ENCODE assay signal across 29 mouse cellular contexts in genomic region chr17:47669166-47669565, GRCm38 (mm10). TPM values are rescaled to one million over a fixed set of nuclear protein-coding genes. Genes with fewer than 3 reads are reported as not detected.
A peak's percentile ranks its signal among the peaks of the same experiment; 100 is the strongest.
DNase-seq lines count a peak whose midpoint lies in the region; ATAC-seq and TF ChIP-seq lines count a peak whose summit lies in the region.
"Had no signal": no experiment of that assay in that cellular context is flagged by ENCODE, and none has a peak within 500 bp of the region (broad histone marks: within the 10 kb centered on the region; RNA-seq: fewer than 3 reads in every experiment).

No protein-coding gene starts in this region.

- TF ChIP-seq CTCF in brain, embryonic 14.5 days (IDR thresholded peaks at IDR 0.05; ENCODE audit: borderline replicate concordance, extremely low read depth, insufficient read depth, insufficient read length), result no peak
- no peak for TF ChIP-seq CTCF in forebrain, postnatal 0 days (IDR thresholded peaks at IDR 0.05; ENCODE audit: low read depth)

- H3K27ac ChIP-seq in hindbrain, embryonic 16.5 days (ENCODE audit: low read depth, low read length), result no peak overlapping the region
- no peak overlapping the region for H3K27ac ChIP-seq in hindbrain, embryonic 12.5 days
- H3K27ac ChIP-seq in midbrain, embryonic 14.5 days (replicated peaks; ENCODE audit: low read depth, low read length), result no peak overlapping the region
- H3K27ac ChIP-seq in midbrain, embryonic 10.5 days (replicated peaks), result no peak overlapping the region
- H3K27ac ChIP-seq in forebrain, postnatal 0 days (ENCODE audit: low read depth, low read length), result peak overlapping the region; percentile 5; the same call in 1 of the 2 replicates
- H3K27ac ChIP-seq: heart, embryonic 15.5 days; intestine, embryonic 15.5 days; layer of hippocampus, adult 2 months; limb, embryonic 13.5 days; liver, embryonic 12.5 days; stomach, embryonic 15.5 days had no signal

- ATAC-seq in hindbrain, embryonic 16.5 days, result peak; percentile 41; the same call in 1 of the 2 replicates
- no peak for ATAC-seq in hindbrain, embryonic 12.5 days (ENCODE audit: low FRiP score)
- no peak for ATAC-seq in midbrain, embryonic 14.5 days (ENCODE audit: low FRiP score, low TSS enrichment)
- peak; percentile 79 for ATAC-seq in forebrain, postnatal 0 days
- ATAC-seq: intestine, embryonic 15.5 days; liver, embryonic 12.5 days; liver, postnatal 0 days had no signal

- no peaks in the 10 kb centered on the region for H3K36me3 ChIP-seq in hindbrain, embryonic 16.5 days (ENCODE audit: control insufficient read depth, insufficient read depth, low read length)
- no peaks in the 10 kb centered on the region for H3K36me3 ChIP-seq in hindbrain, embryonic 12.5 days
- H3K36me3 ChIP-seq in midbrain, embryonic 14.5 days (ENCODE audit: control insufficient read depth, insufficient read depth, low read length), result peaks cover 14% of the 10 kb centered on the region
- peaks cover 17% of the 10 kb centered on the region for H3K36me3 ChIP-seq in midbrain, embryonic 10.5 days
- 0 out of 2 replicates have a peak, but pooled peaks cover 2% of the 10 kb centered on the region for H3K36me3 ChIP-seq in forebrain, postnatal 0 days (ENCODE audit: insufficient read depth)
- H3K36me3 ChIP-seq: heart, embryonic 15.5 days; intestine, embryonic 15.5 days; stomach, embryonic 15.5 days had no signal

- TF ChIP-seq POLR2A in brain, embryonic 14.5 days (IDR thresholded peaks at IDR 0.05; ENCODE audit: borderline replicate concordance, extremely low read depth, insufficient read depth, insufficient read length, poor library complexity, severe bottlenecking), result no peak

- no peak overlapping the region for H3K9ac ChIP-seq in hindbrain, embryonic 16.5 days (ENCODE audit: low read depth, low read length)
- no peak overlapping the region for H3K9ac ChIP-seq in hindbrain, embryonic 12.5 days
- H3K9ac ChIP-seq in midbrain, embryonic 14.5 days (replicated peaks; ENCODE audit: low read length), result no peak overlapping the region
- no peak overlapping the region for H3K9ac ChIP-seq in forebrain, postnatal 0 days
- H3K9ac ChIP-seq: heart, embryonic 15.5 days; intestine, embryonic 15.5 days; limb, embryonic 13.5 days; liver, embryonic 12.5 days; liver, postnatal 0 days; stomach, embryonic 15.5 days had no signal

- H3K9me3 ChIP-seq in hindbrain, embryonic 16.5 days (ENCODE audit: control insufficient read depth, low read length), result no peaks in the 10 kb centered on the region
- no peaks in the 10 kb centered on the region for H3K9me3 ChIP-seq in hindbrain, embryonic 12.5 days (replicated peaks)
- no peaks in the 10 kb centered on the region for H3K9me3 ChIP-seq in midbrain, embryonic 14.5 days (ENCODE audit: control insufficient read depth, low read length)
- H3K9me3 ChIP-seq in midbrain, embryonic 10.5 days (replicated peaks), result no peaks in the 10 kb centered on the region
- no peaks in the 10 kb centered on the region for H3K9me3 ChIP-seq in forebrain, postnatal 0 days (ENCODE audit: low read length)
- H3K9me3 ChIP-seq: heart, embryonic 15.5 days; intestine, embryonic 15.5 days; limb, embryonic 13.5 days; liver, embryonic 12.5 days; megakaryocyte, embryonic 14.5 days; stomach, embryonic 15.5 days had no signal

- H3K4me1 ChIP-seq in hindbrain, embryonic 16.5 days (ENCODE audit: control insufficient read depth, insufficient read depth, low read depth, low read length), result peaks cover 15% of the 10 kb centered on the region
- peaks cover 18% of the 10 kb centered on the region for H3K4me1 ChIP-seq in hindbrain, embryonic 12.5 days
- peaks cover 15% of the 10 kb centered on the region; the same call in 1 of the 2 replicates for H3K4me1 ChIP-seq in midbrain, embryonic 14.5 days (ENCODE audit: control insufficient read depth, insufficient read depth, low read length)
- peaks cover 28% of the 10 kb centered on the region for H3K4me1 ChIP-seq in midbrain, embryonic 10.5 days
- no peaks in the 10 kb centered on the region for H3K4me1 ChIP-seq in forebrain, postnatal 0 days (ENCODE audit: insufficient read depth)

- WGBS in hindbrain, embryonic 16.5 days, result 41% methylated on average over 4 of the region's 4 CpGs
- 67% methylated on average over 4 of the region's 4 CpGs for WGBS in hindbrain, embryonic 12.5 days
- WGBS in midbrain, embryonic 14.5 days, result 50% methylated on average over 4 of the region's 4 CpGs
- WGBS in midbrain, embryonic 10.5 days, result 86% methylated on average over 4 of the region's 4 CpGs
- 38% methylated on average over 4 of the region's 4 CpGs for WGBS in forebrain, postnatal 0 days

- no peaks in the 10 kb centered on the region; the same call in none of the 2 replicates for H3K27me3 ChIP-seq in hindbrain, embryonic 16.5 days (replicated peaks; ENCODE audit: control insufficient read depth, insufficient read depth, low read length)
- H3K27me3 ChIP-seq in hindbrain, embryonic 12.5 days, result peaks cover 27% of the 10 kb centered on the region
- H3K27me3 ChIP-seq in midbrain, embryonic 14.5 days (ENCODE audit: control insufficient read depth, insufficient read depth, low read length), result 0 out of 2 replicates have a peak, but pooled peaks cover 3% of the 10 kb centered on the region
- H3K27me3 ChIP-seq in midbrain, embryonic 10.5 days (ENCODE audit: low read depth, poor library complexity, severe bottlenecking), result peaks cover 52% of the 10 kb centered on the region
- no peaks in the 10 kb centered on the region for H3K27me3 ChIP-seq in forebrain, postnatal 0 days (ENCODE audit: insufficient read depth, low read length)
- H3K27me3 ChIP-seq: intestine, embryonic 15.5 days; stomach, embryonic 15.5 days had no signal

- DNase-seq in midbrain, embryonic 14.5 days, result peak; percentile 24
- no peak for DNase-seq in midbrain, embryonic 10.5 days (ENCODE audit: low spot score)
- peak; percentile 62 for DNase-seq in brain, embryonic 14.5 days (ENCODE audit: low read depth)
- DNase-seq in forebrain, postnatal 0 days, result peak; percentile 27
- DNase-seq in layer of hippocampus, postnatal 14 days (ENCODE audit: low spot score in 2 of 2), result no peak
- DNase-seq: adrenal gland, postnatal 25 days; B cell, adult 2 months; cerebellum, adult 2 months; cerebellum, postnatal 14 days; gastrocnemius, postnatal 14 days; kidney, adult 2 months; kidney, postnatal 36 days; liver, postnatal 0 days; lung, postnatal 4 days; right cerebral cortex, postnatal 25 days; thymus, adult 18-20 months; thymus, postnatal 25 days had no signal

- no peak overlapping the region for H3K4me3 ChIP-seq in hindbrain, embryonic 16.5 days (ENCODE audit: low read length)
- no peak overlapping the region for H3K4me3 ChIP-seq in hindbrain, embryonic 12.5 days
- no peak overlapping the region for H3K4me3 ChIP-seq in midbrain, embryonic 14.5 days (replicated peaks; ENCODE audit: low read depth, low read length)
- no peak overlapping the region for H3K4me3 ChIP-seq in midbrain, embryonic 10.5 days
- no peak overlapping the region for H3K4me3 ChIP-seq in forebrain, postnatal 0 days (ENCODE audit: low read depth, low read length)
- H3K4me3 ChIP-seq: erythroblast, embryonic 14.5 days; heart, embryonic 15.5 days; intestine, embryonic 15.5 days; layer of hippocampus, adult 2 months; limb, embryonic 13.5 days; liver, embryonic 12.5 days; megakaryocyte, embryonic 14.5 days; stomach, embryonic 15.5 days had no signal

- no peak overlapping the region for H3K4me2 ChIP-seq in hindbrain, embryonic 16.5 days (ENCODE audit: low read length)
- H3K4me2 ChIP-seq in hindbrain, embryonic 12.5 days (replicated peaks), result no peak overlapping the region
- H3K4me2 ChIP-seq in midbrain, embryonic 14.5 days (ENCODE audit: low read length), result no peak overlapping the region
- H3K4me2 ChIP-seq in forebrain, postnatal 0 days (ENCODE audit: low read depth), result no peak overlapping the region
- H3K4me2 ChIP-seq: heart, embryonic 15.5 days; intestine, embryonic 15.5 days; limb, embryonic 13.5 days; liver, embryonic 12.5 days; stomach, embryonic 15.5 days had no signal

RNA-seq across cellular contexts. Expression of gene Tomm6, which starts 19.0 kb away (rescaled TPM):
- polyA plus RNA-seq in hindbrain, embryonic 16.5 days (2015; fragmentation: Nextera tagmentation; extraction: Ambion mirVana), result 264 and 286 TPM in 2 replicates
- 320 and 339 TPM in 2 replicates for polyA plus RNA-seq in hindbrain, embryonic 12.5 days (2016; fragmentation: Nextera tagmentation; extraction: Ambion mirVana)
- 298 and 333 TPM in 2 replicates for polyA plus RNA-seq in midbrain, embryonic 14.5 days (2014; fragmentation: Nextera tagmentation; extraction: Ambion mirVana)
- 363 and 364 TPM in 2 replicates for polyA plus RNA-seq in midbrain, embryonic 10.5 days (2016; fragmentation: Nextera tagmentation; extraction: Ambion mirVana)
- polyA plus RNA-seq in brain, embryonic 14.5 days (2012; rRNA removed), result 97.2 and 102 TPM in 2 replicates
- total RNA-seq in forebrain, postnatal 0 days (2014; rRNA removed), result 67.0 and 73.9 TPM in 2 replicates
- 329 and 353 TPM in 2 replicates for polyA plus RNA-seq in forebrain, postnatal 0 days (2015; fragmentation: Nextera tagmentation; extraction: Ambion mirVana)
- total RNA-seq in layer of hippocampus, postnatal 14 days (2021), result 100 to 1,000 TPM; 225 to 243 TPM

RNA-seq across cellular contexts. Expression of gene Frs3, which starts 19.7 kb away (rescaled TPM):
- 55.7 and 58.1 TPM in 2 replicates for polyA plus RNA-seq in hindbrain, embryonic 16.5 days (2015; fragmentation: Nextera tagmentation; extraction: Ambion mirVana)
- polyA plus RNA-seq in hindbrain, embryonic 12.5 days (2016; fragmentation: Nextera tagmentation; extraction: Ambion mirVana), result 18.7 and 18.9 TPM in 2 replicates
- 32.3 and 33.2 TPM in 2 replicates for polyA plus RNA-seq in midbrain, embryonic 14.5 days (2014; fragmentation: Nextera tagmentation; extraction: Ambion mirVana)
- polyA plus RNA-seq in midbrain, embryonic 10.5 days (2016; fragmentation: Nextera tagmentation; extraction: Ambion mirVana), result 10.3 and 13.6 TPM in 2 replicates
- polyA plus RNA-seq in brain, embryonic 14.5 days (2012; rRNA removed), result 54.2 and 55.4 TPM in 2 replicates
- total RNA-seq in forebrain, postnatal 0 days (2014; rRNA removed), result 68.0 and 79.6 TPM in 2 replicates
- 33.6 and 43.6 TPM in 2 replicates for polyA plus RNA-seq in forebrain, postnatal 0 days (2015; fragmentation: Nextera tagmentation; extraction: Ambion mirVana)
- 10 to 100 TPM; 22.2 to 27.6 TPM for total RNA-seq in layer of hippocampus, postnatal 14 days (2021)
- total RNA-seq: granulocyte monocyte progenitor cell, adult 5-6 weeks had no signal

RNA-seq across cellular contexts. Expression of gene Gm21981, which starts 25.1 kb away (rescaled TPM):
- 1.4 TPM in 2 replicates for polyA plus RNA-seq in hindbrain, embryonic 16.5 days (2015; fragmentation: Nextera tagmentation; extraction: Ambion mirVana)
- polyA plus RNA-seq in hindbrain, embryonic 12.5 days (2016; fragmentation: Nextera tagmentation; extraction: Ambion mirVana), result 0.23 and 0.27 TPM in 2 replicates
- 5.4 and 7.2 TPM in 2 replicates for polyA plus RNA-seq in midbrain, embryonic 14.5 days (2014; fragmentation: Nextera tagmentation; extraction: Ambion mirVana)
- polyA plus RNA-seq in midbrain, embryonic 10.5 days (2016; fragmentation: Nextera tagmentation; extraction: Ambion mirVana), result 0.44 and 0.48 TPM in 2 replicates
- 4.9 and 5.1 TPM in 2 replicates for polyA plus RNA-seq in brain, embryonic 14.5 days (2012; rRNA removed)
- 4.9 and 5.2 TPM in 2 replicates for total RNA-seq in forebrain, postnatal 0 days (2014; rRNA removed)
- polyA plus RNA-seq in forebrain, postnatal 0 days (2015; fragmentation: Nextera tagmentation; extraction: Ambion mirVana), result 0.76 and 0.97 TPM in 2 replicates
- total RNA-seq in layer of hippocampus, postnatal 14 days (2021), result 1 to 10 TPM; 2.4 to 2.7 TPM
- total RNA-seq: granulocyte monocyte progenitor cell, adult 5-6 weeks; monocyte, adult 5-6 weeks had no signal
- polyA plus RNA-seq: erythroblast, embryonic 14.5 days had no signal

RNA-seq across cellular contexts. Expression of gene Prickle4, which starts 25.4 kb away (rescaled TPM):
- 0.72 and 1.6 TPM in 2 replicates for polyA plus RNA-seq in hindbrain, embryonic 16.5 days (2015; fragmentation: Nextera tagmentation; extraction: Ambion mirVana)
- polyA plus RNA-seq in hindbrain, embryonic 12.5 days (2016; fragmentation: Nextera tagmentation; extraction: Ambion mirVana), result 0.63 and 1.2 TPM in 2 replicates
- 2.1 TPM in 1 of 2 replicates, not detected in the other for polyA plus RNA-seq in midbrain, embryonic 14.5 days (2014; fragmentation: Nextera tagmentation; extraction: Ambion mirVana)
- 0.35 and 0.44 TPM in 2 replicates for polyA plus RNA-seq in midbrain, embryonic 10.5 days (2016; fragmentation: Nextera tagmentation; extraction: Ambion mirVana)
- 0.52 and 1.0 TPM in 2 replicates for polyA plus RNA-seq in brain, embryonic 14.5 days (2012; rRNA removed)
- total RNA-seq in forebrain, postnatal 0 days (2014; rRNA removed), result 1.8 TPM in 1 of 2 replicates, not detected in the other
- 0.45 and 0.60 TPM in 2 replicates for polyA plus RNA-seq in forebrain, postnatal 0 days (2015; fragmentation: Nextera tagmentation; extraction: Ambion mirVana)
- 1 to 10 TPM; 7.3 to 7.5 TPM for total RNA-seq in layer of hippocampus, postnatal 14 days (2021)
- total RNA-seq: monocyte, adult 5-6 weeks had no signal
- polyA plus RNA-seq: liver, embryonic 12.5 days had no signal

RNA-seq across cellular contexts. Expression of gene Usp49, which starts 38.7 kb away (rescaled TPM):
- polyA plus RNA-seq in hindbrain, embryonic 16.5 days (2015; fragmentation: Nextera tagmentation; extraction: Ambion mirVana), result 5.2 TPM in 2 replicates
- 10.5 and 12.3 TPM in 2 replicates for polyA plus RNA-seq in hindbrain, embryonic 12.5 days (2016; fragmentation: Nextera tagmentation; extraction: Ambion mirVana)
- polyA plus RNA-seq in midbrain, embryonic 14.5 days (2014; fragmentation: Nextera tagmentation; extraction: Ambion mirVana), result 7.5 and 7.6 TPM in 2 replicates
- polyA plus RNA-seq in midbrain, embryonic 10.5 days (2016; fragmentation: Nextera tagmentation; extraction: Ambion mirVana), result 4.9 and 7.3 TPM in 2 replicates
- polyA plus RNA-seq in brain, embryonic 14.5 days (2012; rRNA removed), result 32.8 and 36.9 TPM in 2 replicates
- total RNA-seq in forebrain, postnatal 0 days (2014; rRNA removed), result 11.2 and 18.9 TPM in 2 replicates
- polyA plus RNA-seq in forebrain, postnatal 0 days (2015; fragmentation: Nextera tagmentation; extraction: Ambion mirVana), result 2.8 and 4.7 TPM in 2 replicates
- 10 to 100 TPM; 12.2 to 13.1 TPM for total RNA-seq in layer of hippocampus, postnatal 14 days (2021)

Comparison
In these comparisons a context has a peak if more than half of its experiments do, and no peak if none do; other contexts are left out.
1. ATAC-seq: peak in hindbrain, embryonic 16.5 days (single experiment) and forebrain, postnatal 0 days (single experiment); none in hindbrain, embryonic 12.5 days (single experiment) and midbrain, embryonic 14.5 days (single experiment).
2. DNase-seq: peak in midbrain, embryonic 14.5 days (single experiment), brain, embryonic 14.5 days (single experiment) and forebrain, postnatal 0 days (single experiment); none in midbrain, embryonic 10.5 days (single experiment) and layer of hippocampus, postnatal 14 days (0 of 2).